Mouse (Mus musculus) forebrain, embryonic 14.5 days (tissue): ENCODE measurements around the gene Tns3. TPM values are rescaled to one million over a fixed set of nuclear protein-coding genes. Genes with fewer than 3 reads are reported as not detected.

ENCODE experiments used
- ATAC-seq: fragments of 200-750 bp; cut with Nextera tagmentation; 2 replicates; pipeline ENCODE4 v1.8.0; 2017; ENCODE audit warnings: mild to moderate bottlenecking, moderate library complexity
- DNase-seq: peaks from one replicate; pipeline ENCODE4 v3.0.0-alpha.2; 2015; ENCODE audit warnings: low spot score
- H3K27ac ChIP-seq: fragments of 300-500 bp; sonication (generic); 2 replicates; pipeline ENCODE4 v1.5.1; 2014; ENCODE audit warnings: low read depth, mild to moderate bottlenecking, control low read depth, low read length, moderate library complexity
- H3K27me3 ChIP-seq: fragments of 300-500 bp; sonication (generic); replicated peaks from 2 replicates; pipeline ENCODE4 v1.6.1; 2014; ENCODE audit warnings: low read length, control low read depth, mixed read lengths; ENCODE audit not compliant: control insufficient read depth, insufficient read depth
- H3K36me3 ChIP-seq: fragments of 300-500 bp; sonication (generic); 2 replicates; pipeline ENCODE4 v1.6.1; 2014; ENCODE audit warnings: low read length, control low read depth; ENCODE audit not compliant: control insufficient read depth, insufficient read depth
- H3K4me1 ChIP-seq: fragments of 300-500 bp; sonication (generic); 2 replicates; pipeline ENCODE4 v1.6.1; 2014; ENCODE audit warnings: antibody characterized with exemption, low read length, control low read depth; ENCODE audit not compliant: control insufficient read depth, insufficient read depth
- H3K4me2 ChIP-seq: fragments of 300-500 bp; sonication (generic); 2 replicates; pipeline ENCODE4 v1.6.1; 2014; ENCODE audit warnings: mild to moderate bottlenecking, control low read depth, low read length
- H3K4me3 ChIP-seq: fragments of 300-500 bp; sonication (generic); 2 replicates; pipeline ENCODE4 v1.5.1; 2014; ENCODE audit warnings: low read depth, low read length, control low read depth
- H3K9ac ChIP-seq: fragments of 300-500 bp; sonication (generic); 2 replicates; pipeline ENCODE4 v1.6.1; 2014; ENCODE audit warnings: mild to moderate bottlenecking, low read length, control low read depth, moderate library complexity
- H3K9me3 ChIP-seq: fragments of 300-500 bp; sonication (generic); replicated peaks from 2 replicates; pipeline ENCODE4 v1.6.1; 2016; ENCODE audit warnings: low read length, control low read depth, mixed read lengths; ENCODE audit not compliant: control insufficient read depth
- WGBS: fragments of 180-500 bp; shearing (Covaris S2); extraction: QIAGEN DNeasy Blood & Tissue Kit; methylation state at CpG from one replicate; pipeline ENCODE4 v1.1.7; 2014; 5-methylcytosine and 5-hydroxymethylcytosine counted together
- polyA plus RNA-seq: library from polyadenylated mRNA; unstranded; fragments of >200 nt; fragmentation: Nextera tagmentation; extraction: Ambion mirVana; gene quantifications from 2 replicates; pipeline ENCODE4 v1.2.1, GENCODE M21; 2014

Tns3 gene
- polyA plus RNA-seq, 1 experiment from 2014 or later: 4.4 TPM

- Histone ChIP-seq H3K27ac (no peak overlapping the region), H3K27me3 (no peaks in the 10 kb centered on the region), H3K36me3 (no peaks in the 10 kb centered on the region), H3K4me1 (0 out of 2 replicates have a peak, but pooled peaks cover 6% of the 10 kb centered on the region), H3K9ac (no peak overlapping the region), H3K4me3 (no peak overlapping the region), H3K4me2 (no peak overlapping the region), H3K9me3 (no peaks in the 10 kb centered on the region)
- peak; percentile 52; the same call in 1 of the 2 replicates for ATAC-seq
- 37% methylated on average over 10 of the region's 10 CpGs for WGBS
- peak; percentile 40 for DNase-seq
Observed at GRCm38 (mm10) chr11:8586996-8587644, 77.2 kb downstream of the Tns3 start.

DNA sequence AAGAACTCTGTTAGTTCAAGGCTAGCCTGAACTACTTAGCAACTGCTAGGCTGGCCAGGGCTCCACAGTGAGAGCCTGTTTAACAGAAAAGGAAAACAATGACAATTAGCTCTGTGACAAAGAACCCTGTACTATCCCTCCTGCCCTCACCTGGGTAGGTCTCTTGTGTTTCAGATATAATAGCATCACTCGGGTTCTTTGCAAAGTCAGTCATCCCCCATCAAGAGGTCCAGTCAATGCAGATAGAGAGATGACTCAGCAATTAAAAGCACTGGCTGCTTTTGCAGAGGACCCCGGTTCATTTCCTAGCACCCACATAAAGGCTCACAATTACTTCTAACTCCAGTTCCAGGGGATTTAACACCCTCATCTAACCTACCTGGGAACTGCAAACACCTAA is 78.0 kb downstream of the Tns3 start:
- WGBS: 59% methylated on average over 2 of the region's 2 CpGs
- 0 out of 2 replicates have a peak, but pooled peaks cover 6% of the 10 kb centered on the region for H3K4me1 ChIP-seq
- H3K27ac ChIP-seq: no peak overlapping the region
- no peak for ATAC-seq
- no peaks in the 10 kb centered on the region for H3K27me3 ChIP-seq
- no peak overlapping the region for H3K4me2 ChIP-seq
- no peak overlapping the region for H3K4me3 ChIP-seq
- no peaks in the 10 kb centered on the region for H3K9me3 ChIP-seq
- DNase-seq: no peak
- H3K9ac ChIP-seq: no peak overlapping the region
- H3K36me3 ChIP-seq: no peaks in the 10 kb centered on the region

DNA sequence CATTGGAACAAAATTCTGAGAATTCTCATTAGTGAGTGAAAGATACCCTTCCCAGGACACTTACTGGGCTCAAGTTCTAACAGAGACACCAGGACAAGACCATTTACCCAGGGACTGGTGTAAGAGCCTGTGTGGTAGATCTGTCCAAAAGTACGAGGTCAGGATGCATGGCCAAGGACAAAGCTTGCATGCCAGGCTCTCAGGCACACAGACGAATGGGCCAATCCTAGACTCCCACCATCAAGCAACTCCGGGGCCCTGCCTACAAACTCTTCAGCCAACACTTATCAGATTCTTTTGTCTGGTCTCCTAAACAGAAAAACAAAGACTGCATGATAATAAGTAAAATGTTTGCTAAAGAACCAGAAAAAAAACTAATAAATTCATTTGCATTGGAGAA is 78.6 kb downstream of the Tns3 start:
- H3K27ac ChIP-seq: no peak overlapping the region
- 0 out of 2 replicates have a peak, but pooled peaks cover 6% of the 10 kb centered on the region for H3K4me1 ChIP-seq
- no peaks in the 10 kb centered on the region for H3K36me3 ChIP-seq
- H3K4me2 ChIP-seq: no peak overlapping the region
- no peak for DNase-seq
- no peaks in the 10 kb centered on the region for H3K9me3 ChIP-seq
- H3K27me3 ChIP-seq: no peaks in the 10 kb centered on the region
- no peak for ATAC-seq
- H3K4me3 ChIP-seq: no peak overlapping the region
- WGBS: 51% methylated on average over 3 of the region's 3 CpGs
- no peak overlapping the region for H3K9ac ChIP-seq

- no peaks in the 10 kb centered on the region for H3K27me3 ChIP-seq
- no peaks in the 10 kb centered on the region for H3K36me3 ChIP-seq
- H3K4me2 ChIP-seq: no peak overlapping the region
- H3K27ac ChIP-seq: no peak overlapping the region
- H3K9ac ChIP-seq: no peak overlapping the region
- no peak for ATAC-seq
- WGBS: 12% methylated on average over 1 of the region's 1 CpGs
- 0 out of 2 replicates have a peak, but pooled peaks cover 6% of the 10 kb centered on the region for H3K4me1 ChIP-seq
- no peak for DNase-seq
- H3K9me3 ChIP-seq: no peaks in the 10 kb centered on the region
- H3K4me3 ChIP-seq: no peak overlapping the region
Observed at GRCm38 (mm10) chr11:8584925-8585324, 79.4 kb downstream of the Tns3 start.

GRCm38 (mm10) chr11:8584307-8584706 is 80.0 kb downstream of the Tns3 start:
- Histone ChIP-seq H3K27ac (no peak overlapping the region), H3K4me3 (no peak overlapping the region), H3K27me3 (no peaks in the 10 kb centered on the region), H3K4me2 (no peak overlapping the region), H3K9ac (no peak overlapping the region), H3K9me3 (no peaks in the 10 kb centered on the region), H3K4me1 (0 out of 2 replicates have a peak, but pooled peaks cover 6% of the 10 kb centered on the region), H3K36me3 (no peaks in the 10 kb centered on the region)
- no peak for ATAC-seq
- 30% methylated on average over 2 of the region's 2 CpGs for WGBS
- DNase-seq: no peak

- no peak for DNase-seq
- WGBS: 84% methylated on average over 3 of the region's 3 CpGs
- ATAC-seq: no peak
Observed at GRCm38 (mm10) chr11:8583137-8583536, 81.2 kb downstream of the Tns3 start.

DNA sequence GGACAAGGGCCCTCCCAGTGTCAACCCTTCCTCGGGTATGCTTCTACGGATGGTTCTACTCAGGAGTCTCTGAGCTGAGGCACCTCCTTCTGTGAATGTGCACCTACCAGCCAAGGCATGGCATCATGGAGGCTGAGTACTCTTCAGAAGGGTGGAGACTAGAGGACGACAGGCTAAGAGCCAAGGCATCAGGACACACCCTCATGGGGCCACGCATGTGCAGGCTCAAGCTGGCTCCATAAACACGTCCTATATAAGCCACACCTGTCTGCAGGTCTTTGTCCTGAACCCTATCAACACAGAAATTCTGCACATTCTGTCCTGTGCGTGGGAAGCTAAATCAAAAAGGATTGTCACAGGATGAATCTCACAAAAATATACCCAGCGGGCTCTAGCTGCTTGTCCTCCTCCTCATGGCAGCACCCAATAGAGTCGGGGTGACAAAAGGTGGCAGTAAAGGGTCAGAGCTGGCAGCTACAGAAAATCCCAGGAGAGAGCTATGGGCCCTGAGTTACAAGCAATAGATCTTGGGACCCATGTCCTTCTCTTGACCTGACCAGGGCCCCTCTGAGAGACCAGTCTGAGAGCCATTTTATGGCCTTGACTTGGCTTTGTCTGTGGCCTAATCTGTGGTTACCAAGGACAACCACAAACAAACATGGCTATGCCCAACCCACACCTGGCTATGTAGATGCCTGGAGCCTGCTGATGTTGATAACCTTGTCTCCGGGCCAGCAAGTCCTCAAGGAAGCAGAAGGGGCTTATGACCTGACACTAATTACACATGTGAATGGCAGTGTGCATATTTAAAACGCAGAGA is 82.0 kb downstream of the Tns3 start:
- Histone ChIP-seq H3K9me3 (no peaks in the 10 kb centered on the region), H3K4me1 (0 out of 2 replicates have a peak, but pooled peaks cover 6% of the 10 kb centered on the region), H3K4me2 (no peak overlapping the region), H3K36me3 (no peaks in the 10 kb centered on the region), H3K27ac (no peak overlapping the region), H3K27me3 (no peaks in the 10 kb centered on the region), H3K9ac (no peak overlapping the region), H3K4me3 (no peak overlapping the region)
- 87% methylated on average over 10 of the region's 10 CpGs for WGBS
- no peak for DNase-seq
- no peak for ATAC-seq

More at GRCm38 (mm10) chr11:8583137-8583536, 81.2 kb downstream of the Tns3 start:
- no peak overlapping the region for H3K27ac ChIP-seq
- 0 out of 2 replicates have a peak, but pooled peaks cover 6% of the 10 kb centered on the region for H3K4me1 ChIP-seq
- H3K4me2 ChIP-seq: no peak overlapping the region
- H3K4me3 ChIP-seq: no peak overlapping the region
- H3K27me3 ChIP-seq: no peaks in the 10 kb centered on the region
- H3K9me3 ChIP-seq: no peaks in the 10 kb centered on the region
- no peaks in the 10 kb centered on the region for H3K36me3 ChIP-seq
- H3K9ac ChIP-seq: no peak overlapping the region

DNA sequence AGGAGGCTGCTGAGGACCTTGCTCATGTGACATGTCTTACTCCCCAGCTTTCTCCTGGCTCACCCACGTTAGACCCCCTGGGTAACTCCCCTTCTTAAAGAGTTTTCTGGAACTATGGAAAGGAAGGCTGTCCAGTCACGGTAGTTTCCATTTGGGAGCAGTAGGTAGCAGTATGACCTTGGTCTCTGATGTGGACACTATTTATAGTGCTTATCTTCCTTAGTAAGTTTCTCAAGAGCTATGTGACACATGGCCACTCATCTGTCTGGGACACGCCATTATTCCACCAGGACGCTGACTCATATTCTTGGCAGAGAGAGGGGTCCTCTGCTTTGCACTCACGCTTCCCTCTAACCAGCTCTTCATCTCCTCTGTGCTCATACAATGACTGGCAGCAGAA is 84.5 kb downstream of the Tns3 start:
- Histone ChIP-seq H3K9me3 (no peaks in the 10 kb centered on the region), H3K36me3 (no peaks in the 10 kb centered on the region), H3K27ac (no peak overlapping the region), H3K4me1 (no peaks in the 10 kb centered on the region), H3K4me3 (no peak overlapping the region), H3K9ac (no peak overlapping the region), H3K27me3 (no peaks in the 10 kb centered on the region), H3K4me2 (no peak overlapping the region)
- ATAC-seq (no peak), DNase-seq (no peak)
- WGBS: 87% methylated on average over 5 of the region's 5 CpGs
